Mouse (Mus musculus): ENCODE data around the gene Cacna1g.

DNA sequence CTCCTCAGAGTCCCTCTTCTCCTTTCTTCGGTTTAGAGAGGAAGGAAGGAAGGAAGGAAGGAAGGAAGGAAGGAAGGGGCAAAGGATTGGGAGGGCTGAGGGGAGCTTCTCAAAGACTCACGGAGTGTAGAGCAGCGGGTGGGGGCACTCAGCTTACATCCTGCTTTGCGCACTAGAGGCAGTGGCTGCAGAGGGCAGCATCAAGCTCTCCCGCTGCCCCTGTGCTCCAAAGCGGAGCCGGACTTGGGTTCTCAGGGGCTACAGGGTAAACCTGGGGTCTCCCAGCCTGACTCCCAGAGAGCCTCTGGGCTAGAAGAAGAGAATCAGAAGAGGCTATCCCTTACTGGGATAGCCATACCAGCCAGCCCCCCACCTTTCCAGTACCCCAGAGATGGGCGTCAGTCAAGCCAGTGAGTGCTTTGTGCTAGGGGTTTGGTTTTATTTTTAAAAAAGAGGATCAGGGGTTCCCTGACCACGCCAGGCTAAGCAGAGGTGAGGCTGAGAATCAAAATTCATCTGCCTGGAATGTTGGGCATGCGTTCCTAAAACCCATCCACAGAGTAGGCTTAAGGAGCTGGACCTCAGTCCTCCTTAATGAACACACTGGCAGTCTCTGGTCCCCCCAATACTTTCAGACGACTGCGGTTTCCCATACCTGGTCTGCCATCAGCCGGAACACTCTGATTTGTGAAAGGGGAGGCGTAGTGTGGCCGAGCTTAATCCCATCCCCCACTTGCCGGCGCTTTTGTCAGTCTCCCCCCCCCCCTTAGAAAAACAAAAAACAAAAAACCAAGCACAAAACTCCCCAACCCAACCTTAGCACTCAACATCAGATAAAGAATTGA is 2.0 kb downstream of the Cacna1g start:
- no peak for TF ChIP-seq POLR2A (IDR thresholded peaks at IDR 0.05; ENCODE audit: insufficient read depth, low read depth, low read length)
- TF ChIP-seq CTCF (IDR thresholded peaks at IDR 0.05; ENCODE audit: insufficient read depth, low read depth, low read length), result no peak

Measured in olfactory bulb, adult 2 months (tissue).